Mouse (Mus musculus) frontal cortex, adult 2 months (tissue): Measurements from ENCODE around the gene Tk1. TPM values are rescaled to one million over a fixed set of nuclear protein-coding genes. Genes with fewer than 3 reads are reported as not detected.
"Not testable (repeated sequence)": the region's sequence is repeated elsewhere in the genome, so short reads cannot be mapped to it uniquely, and the experiment has no call there.

Experiments
- DNase-seq, 2 experiments: peaks; one replicate each; pipeline ENCODE4 v3.0.0; 2022; ENCODE audit warnings: low spot score in 1 of 2; ENCODE audit errors: extremely low spot score in 1 of 2
- polyA plus RNA-seq: library from polyadenylated mRNA; depleted of rRNA; stranded (reverse); fragments of >200 nt; gene quantifications from 2 replicates; pipeline ENCODE4 v1.2.3, GENCODE M21; 2012

The Tk1 gene
- polyA plus RNA-seq, 1 experiment: 1.5 TPM

GRCm38 (mm10) chr11:117824060-117824969 is 1.6 kb downstream of the Tk1 start:
- peak in 1 of 2 experiments; percentile 88 for DNase-seq

DNA sequence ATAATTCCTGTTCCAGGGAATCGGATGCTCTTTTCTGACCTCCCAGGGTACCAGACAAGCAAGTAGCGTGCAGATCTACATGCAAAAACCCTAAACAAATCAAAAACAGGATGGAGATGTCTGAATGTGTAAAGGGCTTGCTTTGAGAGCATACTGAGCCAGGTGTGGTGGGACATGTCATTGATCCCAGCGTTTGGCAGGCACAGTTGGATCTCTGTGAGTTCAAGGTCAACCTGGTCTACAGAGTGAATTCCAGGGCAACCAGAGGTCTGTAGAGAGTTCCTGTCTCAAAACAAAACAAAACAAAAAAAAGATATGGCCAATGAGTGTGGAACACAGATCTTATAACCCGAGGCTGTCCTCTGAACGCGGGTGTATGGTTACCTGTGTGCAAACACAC is 2.5 kb downstream of the Tk1 start:
- no peak for DNase-seq

GRCm38 (mm10) chr11:117822728-117823241 is 3.1 kb downstream of the Tk1 start:
- DNase-seq: no peak

DNA sequence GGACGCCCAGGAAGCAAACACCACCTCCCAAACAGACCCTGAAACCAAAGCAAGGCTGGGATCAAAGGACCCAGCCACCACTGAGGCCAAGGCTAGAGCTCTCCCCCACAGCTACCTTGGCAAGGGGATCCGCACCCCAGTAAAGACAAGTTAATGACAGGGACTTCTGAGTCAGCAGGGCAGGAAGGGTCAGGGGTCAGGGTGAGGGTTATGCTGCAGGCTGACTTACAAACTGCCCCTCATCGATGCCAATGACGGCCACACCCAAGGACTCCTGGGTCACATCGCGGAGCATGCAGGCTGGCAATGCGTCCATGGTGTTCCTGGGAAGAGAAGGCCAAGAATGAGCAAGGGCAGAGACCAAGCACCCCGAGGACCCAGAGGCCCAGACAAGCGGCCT is 4.0 kb downstream of the Tk1 start:
- no peak for DNase-seq

GRCm38 (mm10) chr11:117820173-117820572 is 5.7 kb downstream of the Tk1 start:
- no peak for DNase-seq

DNA sequence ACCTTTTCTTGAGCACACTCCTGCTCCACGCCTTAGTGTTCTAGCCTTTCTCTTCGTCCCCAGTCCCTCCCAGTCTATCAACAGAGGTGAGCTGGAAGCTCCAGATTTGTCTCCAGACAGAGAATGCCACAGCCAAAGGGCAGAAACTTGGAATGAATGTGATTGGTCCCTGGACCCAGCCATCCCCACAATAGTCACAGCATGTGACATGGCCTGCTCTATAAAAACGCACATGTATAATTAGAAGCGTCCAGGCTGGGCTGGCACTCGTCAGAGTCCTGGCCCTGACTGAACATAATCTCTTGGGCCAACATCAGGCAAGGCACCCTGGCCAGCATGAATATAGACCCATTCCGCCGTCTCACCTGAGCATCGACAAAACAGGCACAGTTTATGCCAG is 6.8 kb downstream of the Tk1 start:
- no peak for DNase-seq

DNA sequence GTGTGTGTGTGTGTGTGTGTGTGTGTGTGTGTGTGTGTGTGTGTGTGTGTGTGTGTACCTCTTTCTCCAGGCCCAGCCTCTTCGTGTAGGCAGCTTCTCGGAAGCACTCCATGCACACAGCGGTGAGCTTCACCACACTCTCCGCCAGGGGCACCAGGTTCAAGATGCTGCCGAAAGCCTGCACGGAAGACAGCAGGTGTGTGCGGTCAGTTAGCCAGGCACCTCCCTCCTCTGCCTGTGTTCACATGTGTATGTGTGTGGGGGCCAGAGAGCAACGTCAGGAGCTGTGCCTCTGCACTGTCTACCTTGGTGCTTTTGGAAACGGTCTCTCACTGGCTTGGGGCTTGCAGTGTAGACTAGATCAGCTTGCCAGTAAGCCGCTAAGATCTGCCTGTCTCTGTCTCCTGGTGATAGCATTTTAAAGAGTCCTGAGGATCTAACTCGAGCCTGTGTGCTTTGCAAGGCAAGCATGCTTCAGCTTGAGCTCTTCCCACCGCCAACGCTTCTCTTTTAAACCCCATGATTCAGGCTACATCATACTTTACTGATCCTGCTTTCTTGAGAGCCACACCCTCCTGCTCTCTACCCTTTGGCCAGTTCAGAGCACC is 9.4 kb downstream of the Tk1 start:
- no peak for DNase-seq

DNA sequence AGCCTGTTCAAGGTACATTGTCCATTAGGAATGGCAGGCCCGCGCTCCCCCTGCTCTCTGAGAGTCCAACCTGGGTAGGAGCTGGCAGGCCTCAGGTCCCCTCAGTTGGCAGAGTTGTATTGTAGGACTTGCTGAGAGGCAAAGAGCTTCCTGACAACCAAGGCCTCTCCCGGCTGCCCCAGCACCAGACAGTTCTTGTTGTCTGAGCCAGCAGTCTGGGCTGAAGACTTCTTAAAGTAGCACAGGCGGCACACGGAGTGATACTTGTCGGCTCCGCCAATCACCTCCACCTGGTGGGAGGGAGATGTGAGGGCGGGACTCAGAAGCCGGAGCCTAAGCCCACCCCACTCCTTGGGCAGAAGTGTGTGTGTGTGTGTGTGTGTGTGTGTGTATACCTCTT is 10.0 kb downstream of the Tk1 start:
- DNase-seq: not testable (repeated sequence)

DNA sequence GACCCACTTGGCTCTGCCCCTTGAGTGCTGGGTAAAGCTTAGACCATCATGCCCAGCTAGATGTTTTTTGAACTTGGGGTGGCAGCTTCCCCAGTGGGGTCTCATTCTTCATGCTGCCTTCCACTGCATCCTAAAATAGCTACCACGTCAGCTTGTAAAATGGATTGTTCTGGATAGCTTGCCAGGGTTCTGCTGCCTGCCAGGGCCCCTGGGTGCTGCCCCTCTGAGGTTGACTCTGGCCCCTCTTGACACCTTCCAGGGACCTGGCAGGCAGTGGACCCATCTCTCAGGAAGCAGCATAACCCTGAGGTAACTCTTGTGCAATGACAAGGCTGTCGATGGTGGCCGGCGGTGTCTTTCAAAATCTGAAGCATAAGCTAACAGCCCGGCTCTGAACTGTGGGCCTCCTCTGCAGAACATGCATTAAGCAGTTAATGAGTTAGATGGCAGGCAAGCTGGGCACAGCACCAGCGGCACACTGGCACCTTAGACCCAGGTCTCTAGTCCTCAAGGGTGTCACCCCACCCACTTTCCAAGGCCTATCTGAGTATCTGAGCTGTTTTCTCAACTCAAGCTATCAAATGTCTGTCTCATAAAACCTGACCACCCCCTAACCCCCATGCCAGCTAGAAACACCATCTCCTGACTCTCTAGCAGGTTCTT is 11.1 kb downstream of the Tk1 start:
- DNase-seq: no peak

- DNase-seq: no peak
Measured at GRCm38 (mm10) chr11:117813867-117814266, 12.0 kb downstream of the Tk1 start.

DNA sequence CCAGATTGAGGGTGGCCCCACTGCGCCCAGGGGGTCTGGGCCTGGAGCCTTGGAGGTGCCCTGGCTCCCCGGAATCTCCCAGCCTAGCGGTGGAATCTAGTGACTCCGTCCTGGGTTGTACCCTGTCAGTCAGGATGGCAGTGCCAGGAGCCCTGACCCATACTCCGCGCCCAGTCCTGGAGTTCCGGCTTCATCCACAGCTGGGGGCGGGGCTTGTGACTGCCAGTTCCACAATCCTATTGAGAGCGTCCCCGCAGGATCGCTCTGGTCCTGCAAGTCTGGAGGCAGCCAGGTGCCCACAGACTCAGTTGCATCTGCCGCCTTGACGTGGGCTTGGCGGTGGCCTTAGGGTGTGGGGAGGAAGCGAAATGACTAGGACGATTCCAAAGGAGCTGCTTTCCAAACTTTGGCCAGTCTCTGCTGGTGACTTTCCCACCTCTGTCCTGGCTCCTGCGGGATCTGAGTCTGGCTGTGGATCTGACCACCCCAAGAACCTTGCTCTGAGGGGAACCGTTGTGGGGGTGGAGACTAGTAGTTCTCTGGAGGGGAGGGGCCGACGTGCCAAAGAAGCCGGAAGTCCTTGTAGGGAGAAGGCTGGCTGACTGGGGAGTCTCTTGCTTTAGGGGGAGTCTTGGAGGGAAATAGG is 15.4 kb downstream of the Tk1 start:
- peak in 1 of 2 experiments; percentile 56 for DNase-seq

GRCm38 (mm10) chr11:117809407-117810311 is 16.2 kb downstream of the Tk1 start, which contains the start of the genes Gm20708 and Syngr2:
Gm20708 (plus strand) TSS chr11:117809668.
Syngr2 (plus strand) TSS chr11:117809668.
- no peak for DNase-seq

DNA sequence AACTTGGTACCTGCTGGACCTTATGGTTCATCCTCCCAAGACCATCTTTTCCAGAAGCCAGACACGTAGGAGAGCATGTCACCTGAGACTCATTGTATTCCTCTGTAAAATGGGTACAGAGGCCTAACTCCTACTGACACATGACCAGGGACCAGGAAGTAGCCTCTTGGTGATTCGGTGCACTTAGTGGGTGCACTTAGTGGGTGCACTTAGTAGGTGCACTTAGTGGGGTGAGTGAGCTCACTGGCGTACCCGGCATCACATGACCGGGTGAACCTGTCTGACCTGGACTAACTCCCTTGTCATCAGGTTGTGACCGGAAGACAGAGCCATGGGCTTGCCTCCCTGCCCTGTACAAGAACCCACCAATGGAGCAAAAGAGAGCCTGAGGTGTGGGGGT is 19.1 kb downstream of the Tk1 start:
- DNase-seq: no peak

DNA sequence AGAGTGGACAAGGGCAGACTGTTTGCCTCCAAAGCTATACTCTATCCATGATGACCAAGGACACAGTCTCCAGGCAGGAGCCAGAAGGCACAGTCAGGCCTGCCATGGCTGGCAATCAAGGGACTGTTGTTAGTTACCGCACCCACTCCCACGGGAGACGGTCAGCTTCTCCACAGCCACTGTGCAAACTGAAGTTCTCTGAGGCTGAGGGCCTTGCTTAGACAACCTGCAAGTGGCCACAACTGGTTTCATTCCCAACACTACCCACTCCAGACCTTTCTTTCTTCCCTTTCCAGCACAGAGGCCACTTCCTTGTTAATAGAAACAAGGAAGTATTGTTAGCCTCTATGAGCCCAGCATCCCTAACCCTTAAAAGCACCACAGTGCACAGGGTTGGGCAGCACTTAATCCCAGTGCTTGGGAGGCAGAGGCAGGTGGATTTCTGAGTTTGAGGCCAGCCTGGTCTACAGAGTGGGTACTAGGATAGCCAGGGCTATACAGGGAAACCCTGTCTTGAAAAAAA is 22.7 kb downstream of the Tk1 start:
- DNase-seq: no peak

DNA sequence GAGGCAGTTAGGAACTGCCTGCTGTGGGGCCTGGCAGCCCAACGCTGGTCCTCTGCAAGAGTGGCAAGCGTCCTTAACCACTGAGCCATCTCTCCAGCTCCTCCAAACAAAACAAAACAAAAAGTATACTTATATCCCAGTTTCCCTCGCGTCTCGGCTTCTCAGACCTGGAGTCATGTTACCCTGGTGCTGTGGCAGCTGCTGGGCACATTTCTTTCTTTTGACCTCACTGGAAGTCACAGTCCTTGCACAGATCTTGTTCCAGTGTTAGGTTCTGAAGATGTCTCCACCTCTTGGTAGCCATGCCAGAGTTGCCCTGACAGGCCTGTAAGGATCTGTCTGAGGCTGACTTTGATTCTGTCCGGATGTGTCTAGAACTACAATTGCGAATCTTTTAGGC is 24.2 kb downstream of the Tk1 start:
- no peak for DNase-seq

DNA sequence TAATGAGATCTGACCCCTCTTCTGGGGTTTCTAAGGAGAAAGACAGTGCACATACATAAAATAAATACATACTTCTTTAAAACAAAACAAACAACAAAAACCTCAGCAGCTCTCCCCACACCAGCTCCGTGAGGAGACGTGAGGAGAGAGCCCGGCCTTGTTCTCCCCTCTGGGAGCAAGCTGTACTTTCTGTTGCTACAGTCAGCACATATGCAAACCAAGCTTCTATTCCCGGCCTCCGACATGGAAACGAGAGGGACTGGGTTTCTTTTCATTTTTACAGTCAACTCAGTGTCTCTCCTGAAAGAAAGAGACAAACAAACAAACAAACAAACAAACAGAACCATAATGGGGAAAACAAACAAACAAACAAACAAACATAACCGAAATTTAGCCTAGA is 25.9 kb downstream of the Tk1 start:
- DNase-seq: no peak

GRCm38 (mm10) chr11:117799174-117799573 is 26.7 kb downstream of the Tk1 start:
- no peak for DNase-seq

DNA sequence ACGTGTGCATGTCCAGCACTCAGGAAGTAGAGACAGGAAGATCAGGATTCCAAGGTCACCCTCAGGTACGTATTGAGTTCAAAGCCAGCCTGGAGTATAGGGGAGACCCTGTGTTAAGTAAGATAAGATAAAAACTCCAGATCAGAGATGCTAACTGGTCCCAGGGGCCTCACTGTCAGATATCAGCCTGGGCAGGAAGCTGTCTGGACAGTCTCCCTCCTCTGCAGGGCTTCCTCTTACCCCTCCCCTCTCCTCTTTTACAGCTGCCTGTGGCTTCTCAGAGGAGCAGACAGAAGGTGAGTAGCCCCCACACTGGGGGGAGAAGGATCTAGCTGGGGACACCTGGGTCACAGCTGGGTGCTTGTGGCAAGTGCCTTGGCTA is 27.7 kb downstream of the Tk1 start:
- DNase-seq: no peak

DNA sequence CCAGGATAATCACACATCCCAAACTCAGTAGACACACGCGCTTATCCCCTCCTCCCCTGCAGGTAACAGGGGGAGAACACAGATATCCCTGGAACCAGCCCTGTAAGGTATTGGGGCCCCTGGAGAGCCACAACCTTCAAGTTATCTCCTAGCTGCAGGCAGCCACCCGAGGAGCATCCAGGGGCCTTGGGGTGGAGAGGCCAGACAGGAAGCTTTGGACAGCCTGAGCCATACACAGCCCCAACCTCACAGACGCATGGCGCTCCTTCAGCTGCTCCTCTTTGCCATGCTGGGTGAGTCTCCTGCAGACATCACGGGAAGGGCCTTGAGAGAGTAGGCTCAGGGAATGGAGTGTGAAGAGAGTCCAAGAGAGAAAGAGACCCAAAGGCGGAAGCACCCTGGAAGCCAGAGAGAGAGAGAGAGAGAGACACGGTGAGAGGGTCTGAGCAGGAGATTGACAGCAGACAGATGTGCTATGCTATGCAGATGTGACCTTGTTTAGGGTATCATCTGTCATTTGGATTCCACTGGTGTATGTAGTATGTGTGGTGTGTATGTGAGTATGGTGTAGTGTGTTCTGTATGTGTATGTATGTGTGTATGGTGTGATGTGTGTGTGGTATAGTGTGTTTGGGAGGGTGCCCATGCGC is 28.3 kb downstream of the Tk1 start, which contains the start of gene 6030468B19Rik:
6030468B19Rik (plus strand) TSS at position 150 of the 649 bp plus-strand sequence.
- no peak for DNase-seq
